Mouse (Mus musculus): ENCODE results near the gene Syvn1.

- TF ChIP-seq CTCF (IDR thresholded peaks at IDR 0.05; ENCODE audit: borderline replicate concordance, control insufficient read depth, extremely low read depth, insufficient read depth, low read length, poor library complexity) (no peak), POLR2A (IDR thresholded peaks at IDR 0.05; ENCODE audit: control insufficient read depth, extremely low read depth, insufficient read depth, low read length, poor library complexity) (no peak)
Measured at GRCm38 (mm10) chr19:6023930-6024329, 22.4 kb upstream of the Syvn1 start.
